Mouse (Mus musculus): ENCODE results near the gene Lbh. TPM values are rescaled to one million over a fixed set of nuclear protein-coding genes. Genes with fewer than 3 reads are reported as not detected.

Gene Lbh
- total and polyA plus RNA-seq, 3 experiments, result 354 to 522 (median 451) TPM

DNA sequence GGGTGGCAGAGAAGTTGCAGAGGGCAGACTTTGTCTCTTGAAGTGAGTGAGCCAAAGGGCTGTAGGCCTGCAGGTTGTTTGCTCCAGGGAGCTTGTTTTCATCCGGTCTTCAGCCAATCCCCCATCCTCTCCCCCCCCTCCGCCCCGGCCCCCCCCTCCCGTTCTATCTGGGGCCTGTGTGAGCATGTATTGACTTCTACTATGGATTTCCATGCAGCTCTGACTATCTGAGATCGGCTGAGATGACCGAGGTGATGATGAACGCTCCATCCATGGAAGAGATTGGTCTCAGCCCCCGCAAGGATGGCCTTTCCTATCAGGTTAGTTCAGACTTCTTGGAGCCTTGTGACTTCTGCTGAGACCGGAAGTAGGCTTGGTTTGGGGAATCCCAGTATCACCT is 2.9 kb downstream of the Lbh start:
- intact Hi-C loops (cut with DNase I), result no loop called here
- 24% methylated on average over 9 of the region's 9 CpGs for whole genome bisulfite sequencing
- peaks cover 20% of the 10 kb centered on the region for H3K4me1 ChIP-seq (ENCODE audit: control insufficient read depth, insufficient read depth, low read length)
- H3K27me3 ChIP-seq (ENCODE audit: control insufficient read depth, insufficient read depth, low read length), result no peaks in the 10 kb centered on the region
- H3K79me2 ChIP-seq (replicated peaks; ENCODE audit: control insufficient read depth, insufficient read depth, low read length), result peaks cover 3% of the 10 kb centered on the region; the same call in 1 of the 2 replicates
- H3K4me3 ChIP-seq, result peak overlapping the region; percentile 88
- TF ChIP-seq EP300 (IDR thresholded peaks at IDR 0.05; ENCODE audit: insufficient read depth, low read depth, low read length) (no peak), CTCF (IDR thresholded peaks at IDR 0.05) (no peak), POLR2A (IDR thresholded peaks at IDR 0.05; ENCODE audit: insufficient read depth, low read depth, low read length) (no peak)
- peak in 1 of 2 experiments; percentile 23 for DNase-seq
- H3K27ac ChIP-seq, result peak overlapping the region; percentile 98
- peaks cover 40% of the 10 kb centered on the region for H3K36me3 ChIP-seq (ENCODE audit: control insufficient read depth, insufficient read depth, low read length)
- H3K9ac ChIP-seq (ENCODE audit: low read depth, low read length), result peak overlapping the region; percentile 21

DNA sequence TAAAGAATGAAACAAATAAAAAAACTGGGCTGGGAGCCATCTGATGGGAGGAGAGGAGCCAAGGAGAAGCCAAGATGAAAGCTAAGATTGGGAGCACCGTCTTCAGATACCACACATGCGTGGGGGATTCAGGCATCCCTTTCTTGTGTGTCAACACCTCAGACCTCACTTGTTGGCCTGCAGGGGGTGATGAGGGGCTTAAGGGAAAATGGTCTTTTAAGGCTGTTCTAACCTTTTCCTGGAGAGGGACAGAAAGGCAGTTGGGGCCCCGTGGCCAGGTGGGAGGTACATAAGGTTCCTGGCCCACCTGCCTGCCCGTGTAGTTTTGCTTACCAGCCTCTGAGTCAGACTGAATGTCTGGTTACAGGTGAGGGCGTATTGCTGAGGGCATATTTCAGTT is 4.1 kb downstream of the Lbh start:
- intact Hi-C loops (cut with DNase I), result loop anchor here (2.0 kb wide), 1 partner anchor 15 kb away; no protein-coding TSS in a partner anchor
- peak overlapping the region; percentile 39 for H3K9ac ChIP-seq (ENCODE audit: low read depth, low read length)
- TF ChIP-seq CTCF (IDR thresholded peaks at IDR 0.05) (peak; percentile 18; the same call in 1 of the 2 replicates), EP300 (IDR thresholded peaks at IDR 0.05; ENCODE audit: insufficient read depth, low read depth, low read length) (no peak)

GRCm38 (mm10) chr17:72923283-72923682 is 5.2 kb downstream of the Lbh start:
- intact Hi-C loops (cut with DNase I), result loop anchor here (2.0 kb wide), 1 partner anchor 14 kb away; no protein-coding TSS in a partner anchor
- H3K4me1 ChIP-seq (ENCODE audit: control insufficient read depth, insufficient read depth, low read length), result peaks cover 30% of the 10 kb centered on the region
- TF ChIP-seq CTCF (IDR thresholded peaks at IDR 0.05), result no peak
- 0 out of 2 replicates have a peak, but pooled peaks have one; percentile 12 for TF ChIP-seq EP300 (IDR thresholded peaks at IDR 0.05; ENCODE audit: insufficient read depth, low read depth, low read length)
- TF ChIP-seq POLR2A (IDR thresholded peaks at IDR 0.05; ENCODE audit: insufficient read depth, low read depth, low read length), result 0 out of 2 replicates have a peak, but pooled peaks have one; percentile 14
- peak overlapping the region; percentile 8; the same call in 1 of the 2 replicates for H3K4me3 ChIP-seq
- H3K36me3 ChIP-seq (ENCODE audit: control insufficient read depth, insufficient read depth, low read length), result peaks cover 55% of the 10 kb centered on the region
- peaks cover 4% of the 10 kb centered on the region; the same call in 1 of the 2 replicates for H3K79me2 ChIP-seq (replicated peaks; ENCODE audit: control insufficient read depth, insufficient read depth, low read length)
- peak overlapping the region; percentile 38; the same call in 1 of the 2 replicates for H3K9ac ChIP-seq (ENCODE audit: low read depth, low read length)
- no peaks in the 10 kb centered on the region for H3K27me3 ChIP-seq (ENCODE audit: control insufficient read depth, insufficient read depth, low read length)
- peak in 1 of 2 experiments; percentile 40 for DNase-seq
- 45% methylated on average over 4 of the region's 4 CpGs for WGBS
- H3K27ac ChIP-seq, result peak overlapping the region; percentile 98

More for the DNA sequence above, 4.1 kb downstream of the Lbh start:
- Histone ChIP-seq H3K27ac (peak overlapping the region; percentile 98), H3K79me2 (replicated peaks; ENCODE audit: control insufficient read depth, insufficient read depth, low read length) (peaks cover 3% of the 10 kb centered on the region; the same call in 1 of the 2 replicates), H3K36me3 (ENCODE audit: control insufficient read depth, insufficient read depth, low read length) (peaks cover 48% of the 10 kb centered on the region), H3K27me3 (ENCODE audit: control insufficient read depth, insufficient read depth, low read length) (no peaks in the 10 kb centered on the region), H3K4me1 (ENCODE audit: control insufficient read depth, insufficient read depth, low read length) (peaks cover 30% of the 10 kb centered on the region), H3K4me3 (peak overlapping the region; percentile 8)
- peak in 1 of 2 experiments; percentile 20 for DNase-seq
- 38% methylated on average over 5 of the region's 5 CpGs for WGBS

DNA sequence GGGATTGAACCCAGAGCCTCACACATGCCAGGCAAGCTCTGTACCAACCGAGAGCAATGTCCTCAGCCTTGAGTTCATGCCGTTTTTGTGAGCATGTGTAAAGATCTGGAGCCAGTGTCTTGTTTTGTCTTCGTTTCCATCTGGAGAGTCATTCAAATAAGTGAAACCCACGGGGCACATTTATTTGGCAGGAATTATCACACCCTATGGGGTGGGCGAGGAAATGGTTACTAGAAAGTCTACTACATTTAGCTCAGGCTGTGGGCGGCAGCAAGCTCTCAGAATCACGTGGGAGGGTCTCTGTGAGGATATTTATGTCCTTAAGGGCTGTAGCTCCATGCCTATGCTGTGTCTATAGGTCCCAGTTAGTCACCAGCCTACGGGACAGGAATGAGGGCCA is 6.2 kb downstream of the Lbh start:
- Histone ChIP-seq H3K27me3 (ENCODE audit: control insufficient read depth, insufficient read depth, low read length) (no peaks in the 10 kb centered on the region), H3K9ac (ENCODE audit: low read depth, low read length) (no peak overlapping the region), H3K4me3 (peak overlapping the region; percentile 9; the same call in 1 of the 2 replicates), H3K79me2 (replicated peaks; ENCODE audit: control insufficient read depth, insufficient read depth, low read length) (peaks cover 4% of the 10 kb centered on the region; the same call in 1 of the 2 replicates), H3K4me1 (ENCODE audit: control insufficient read depth, insufficient read depth, low read length) (peaks cover 31% of the 10 kb centered on the region), H3K27ac (peak overlapping the region; percentile 98), H3K36me3 (ENCODE audit: control insufficient read depth, insufficient read depth, low read length) (peaks cover 64% of the 10 kb centered on the region)
- DNase-seq, result peak in 1 of 2 experiments; percentile 21
- intact Hi-C loops (cut with DNase I), result no loop called here
- TF ChIP-seq POLR2A (IDR thresholded peaks at IDR 0.05; ENCODE audit: insufficient read depth, low read depth, low read length) (0 out of 2 replicates have a peak, but pooled peaks have one; percentile 7), CTCF (IDR thresholded peaks at IDR 0.05) (no peak)
- WGBS, result 23% methylated on average over 8 of the region's 8 CpGs

DNA sequence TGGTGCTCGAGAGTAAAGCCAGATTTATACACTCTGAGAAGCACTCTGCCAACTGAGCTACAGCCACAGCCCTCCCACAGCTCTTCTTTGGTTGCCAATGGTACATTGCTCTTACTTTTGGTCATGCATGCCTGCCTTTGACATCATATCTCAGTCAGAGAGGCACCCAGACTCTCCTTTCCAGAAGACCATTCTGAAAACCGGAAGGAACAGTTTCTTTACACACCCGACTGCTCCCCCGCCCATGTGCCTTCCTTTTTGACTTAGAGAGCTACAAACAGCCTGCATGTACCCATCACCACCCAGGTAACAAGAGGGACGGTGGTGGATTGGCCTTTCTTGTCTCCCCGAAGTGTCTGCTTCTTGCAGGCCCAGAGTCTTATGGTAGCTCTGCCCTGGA is 7.0 kb downstream of the Lbh start:
- H3K4me3 ChIP-seq, result peak overlapping the region; percentile 17; the same call in 1 of the 2 replicates
- intact Hi-C loops (cut with DNase I), result loop anchor here (5.0 kb wide), 3 partner anchors 52 to 182 kb away; partner anchors contain the start of gene Lclat1

More for the DNA sequence above, 7.0 kb downstream of the Lbh start:
- Histone ChIP-seq H3K79me2 (replicated peaks; ENCODE audit: control insufficient read depth, insufficient read depth, low read length) (peaks cover 4% of the 10 kb centered on the region; the same call in 1 of the 2 replicates), H3K4me1 (ENCODE audit: control insufficient read depth, insufficient read depth, low read length) (peaks cover 32% of the 10 kb centered on the region), H3K9ac (ENCODE audit: low read depth, low read length) (peak overlapping the region; percentile 34), H3K27ac (peak overlapping the region; percentile 98), H3K27me3 (ENCODE audit: control insufficient read depth, insufficient read depth, low read length) (no peaks in the 10 kb centered on the region), H3K36me3 (ENCODE audit: control insufficient read depth, insufficient read depth, low read length) (peaks cover 70% of the 10 kb centered on the region)
- TF ChIP-seq CTCF (IDR thresholded peaks at IDR 0.05) (no peak), EP300 (IDR thresholded peaks at IDR 0.05; ENCODE audit: insufficient read depth, low read depth, low read length) (no peak), POLR2A (IDR thresholded peaks at IDR 0.05; ENCODE audit: insufficient read depth, low read depth, low read length) (no peak)
- peak; percentile 49 to 62 for DNase-seq
- 22% methylated on average over 6 of the region's 6 CpGs for WGBS
